Mouse (Mus musculus) frontal cortex, postnatal 14 days (tissue): Measurements from ENCODE around the gene Sap30bp.

Source experiments
- DNase-seq, 2 experiments: peaks; one replicate each; pipeline ENCODE4 v3.0.0; 2022; ENCODE audit warnings: low spot score in 2 of 2

The Sap30bp gene

DNA sequence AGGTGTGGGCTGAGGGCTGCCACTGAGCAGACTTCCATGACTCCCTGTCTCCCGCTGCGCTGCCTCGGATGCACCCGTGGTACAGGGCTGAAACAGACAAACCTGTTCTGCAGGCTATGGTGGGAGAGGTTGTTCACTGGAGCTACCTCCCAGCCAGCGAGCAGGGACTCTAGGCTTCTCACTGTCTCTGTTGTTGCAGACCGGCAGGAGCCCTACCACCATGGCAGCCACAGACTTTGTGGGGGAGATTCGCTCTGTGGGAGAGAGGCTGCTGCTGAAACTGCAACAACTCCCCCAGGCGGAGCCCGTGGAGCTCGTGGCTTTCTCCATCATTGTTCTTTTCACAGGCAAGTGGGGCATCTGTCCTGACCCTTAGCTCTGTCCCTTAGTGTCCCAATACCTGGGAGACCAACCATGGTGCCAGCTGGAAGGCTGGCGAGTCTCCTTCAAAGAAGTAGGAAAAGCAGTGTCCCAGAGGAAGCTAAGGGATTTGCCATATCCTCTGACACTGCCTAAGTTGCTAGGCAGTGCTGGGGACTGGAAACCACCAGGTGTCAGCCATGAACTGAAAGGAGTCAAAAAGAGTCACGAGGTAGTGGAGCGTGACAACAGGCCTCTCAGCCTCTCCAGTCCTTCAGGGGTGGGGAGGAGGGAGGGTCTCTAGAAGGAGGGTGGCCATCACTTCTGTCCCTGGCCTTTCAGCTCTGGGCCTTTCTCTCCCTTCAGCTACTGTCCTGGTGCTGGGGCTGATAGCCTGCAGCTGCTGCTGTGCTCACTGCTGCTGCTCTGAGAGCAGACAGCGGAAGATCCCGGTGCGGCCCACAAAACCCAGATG is 27.9 kb upstream of the Sap30bp start:
- DNase-seq = no peak

GRCm38 (mm10) chr11:115906116-115906515 is 27.0 kb upstream of the Sap30bp start:
- DNase-seq = no peak

DNA sequence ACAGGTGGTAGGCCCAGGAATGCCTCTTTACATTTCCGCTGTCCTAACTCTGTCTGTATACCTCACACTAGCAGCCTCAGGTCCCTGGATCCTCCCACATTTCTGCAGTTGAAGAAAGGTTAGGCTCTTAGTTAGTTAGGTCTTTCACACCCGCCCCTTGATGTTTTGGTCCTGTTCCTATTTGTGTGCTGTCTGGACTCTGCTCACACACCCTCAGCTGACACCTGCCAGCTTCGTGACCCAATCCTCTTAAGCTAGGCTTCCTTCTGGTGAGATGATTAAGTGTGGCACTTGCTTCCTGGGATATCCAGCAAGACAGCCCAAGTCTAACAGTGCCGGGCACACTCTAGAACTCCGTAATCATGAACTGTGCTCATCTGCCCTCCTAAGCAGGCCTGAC is 26.6 kb upstream of the Sap30bp start:
- no peak for DNase-seq

DNA sequence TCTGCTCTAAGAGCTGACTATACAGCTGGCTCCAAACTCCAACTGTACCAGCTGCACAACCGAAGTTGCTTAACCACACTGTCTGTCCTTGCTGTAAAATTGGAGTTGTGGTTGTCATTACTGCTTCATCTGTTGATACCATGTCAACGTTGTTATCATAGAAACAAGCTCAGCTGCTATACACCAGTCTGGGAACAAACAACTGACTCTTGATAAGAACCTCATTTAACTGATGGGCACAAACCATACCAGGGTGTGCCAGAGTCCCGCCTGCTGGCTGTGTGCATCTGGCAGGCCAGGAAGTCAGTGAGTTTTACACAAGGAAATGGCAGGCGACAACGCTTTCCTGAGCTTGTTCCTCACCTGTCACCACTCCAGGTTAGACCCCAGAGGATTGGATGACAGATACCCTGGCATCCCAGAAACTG is 21.9 kb upstream of the Sap30bp start:
- DNase-seq = no peak

DNA sequence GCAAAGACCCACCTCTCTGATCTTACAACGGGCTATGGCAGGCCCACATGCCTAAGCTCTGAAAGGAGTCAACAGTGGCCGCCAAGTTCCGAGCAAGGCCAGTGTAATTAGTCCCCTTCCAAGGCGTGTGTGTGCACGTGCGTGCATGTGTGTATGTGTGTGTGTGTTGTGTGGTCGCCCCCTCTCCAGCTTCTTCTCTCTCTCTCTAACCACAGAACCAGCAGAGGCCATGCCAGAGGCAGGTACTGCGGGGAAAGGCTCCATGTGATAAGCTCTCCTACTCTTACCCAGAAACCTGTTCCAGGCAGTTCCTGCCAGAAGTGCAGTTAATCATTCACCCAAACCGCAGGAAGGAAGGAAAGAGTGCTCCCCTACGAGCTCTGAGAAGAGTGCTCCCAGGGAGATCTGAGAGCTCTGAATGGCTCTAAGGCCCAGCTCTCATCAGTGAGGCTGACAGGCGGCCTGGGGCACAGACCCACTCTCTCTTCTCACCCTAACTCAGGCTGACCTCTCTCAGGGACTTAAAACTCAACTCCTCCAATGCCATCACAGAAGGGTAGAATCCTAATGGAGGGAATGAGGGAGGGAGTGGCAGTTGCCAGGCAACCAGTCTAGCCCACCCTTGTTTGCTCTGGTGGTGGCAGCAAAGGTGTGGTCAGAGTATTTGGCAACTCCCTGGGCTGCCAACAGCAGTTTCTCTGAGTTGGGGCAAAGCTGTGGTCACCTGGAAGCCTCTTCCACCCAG is 21.3 kb upstream of the Sap30bp start, which contains the start of gene Smim6:
Smim6 (plus strand) TSS at position 386 of the 745 bp plus-strand sequence.
- DNase-seq = no peak

GRCm38 (mm10) chr11:115916579-115916978 is 16.5 kb upstream of the Sap30bp start:
- DNase-seq = no peak

- DNase-seq = no peak
Measured at GRCm38 (mm10) chr11:115918637-115919036, 14.4 kb upstream of the Sap30bp start.

DNA sequence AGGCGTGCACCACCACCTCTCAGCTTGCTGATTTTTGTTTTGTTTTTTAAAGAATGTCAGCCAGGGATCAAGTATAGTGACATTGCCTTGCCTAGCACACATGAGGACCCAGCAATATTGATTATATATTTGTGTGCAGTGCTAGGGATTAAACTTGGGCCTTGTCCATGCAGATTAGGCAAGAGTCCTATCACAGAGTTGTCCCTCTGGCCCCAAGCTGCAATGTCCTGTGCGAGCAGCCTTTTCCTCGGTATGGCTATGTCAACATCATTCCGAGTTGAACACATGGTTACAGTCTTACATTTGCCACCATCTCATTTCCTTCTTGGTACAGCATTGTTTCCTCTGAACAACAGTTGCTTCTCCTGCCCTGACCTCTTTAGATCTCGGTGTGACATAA is 14.0 kb upstream of the Sap30bp start:
- no peak for DNase-seq

DNA sequence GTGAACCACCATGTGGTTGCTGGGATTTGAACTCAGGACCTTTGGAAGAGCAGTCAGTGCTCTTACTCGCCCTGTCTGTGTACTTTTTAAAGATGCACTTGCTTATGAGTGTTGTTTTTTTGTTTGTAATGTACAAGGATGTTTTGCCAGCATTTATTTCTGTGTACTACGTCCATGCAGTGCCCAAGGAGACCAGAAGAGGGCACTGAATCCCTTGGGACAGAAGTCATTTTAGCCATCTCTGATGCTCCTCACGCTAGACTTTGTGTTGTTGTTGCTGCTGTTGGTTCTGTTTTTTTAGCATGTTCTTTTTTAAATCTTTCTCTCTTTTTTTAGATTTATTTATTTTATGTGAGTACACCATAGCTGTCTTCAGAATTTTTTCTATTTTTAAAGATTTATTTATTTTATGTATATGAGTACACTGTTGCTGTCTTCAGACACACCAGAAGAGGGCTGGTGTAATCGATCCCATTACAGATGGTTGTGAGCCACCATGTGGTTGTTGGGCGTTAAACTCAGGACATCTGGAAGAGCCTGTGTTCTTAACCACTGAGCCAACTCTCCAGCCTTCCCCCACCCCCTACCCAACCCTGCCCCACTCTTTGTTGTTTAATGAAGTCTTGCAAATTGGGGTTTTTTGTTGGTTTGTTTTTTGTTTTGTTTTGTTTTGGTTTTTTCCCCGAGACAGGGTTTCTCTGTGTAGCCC is 12.8 kb upstream of the Sap30bp start:
- no peak for DNase-seq

GRCm38 (mm10) chr11:115921986-115922385 is 11.1 kb upstream of the Sap30bp start:
- DNase-seq = no peak

GRCm38 (mm10) chr11:115929031-115929430 is 4.1 kb upstream of the Sap30bp start:
- DNase-seq = no peak

GRCm38 (mm10) chr11:115929818-115930217 is 3.3 kb upstream of the Sap30bp start:
- DNase-seq = no peak

GRCm38 (mm10) chr11:115931235-115931634 is 1.8 kb upstream of the Sap30bp start:
- DNase-seq = no peak

DNA sequence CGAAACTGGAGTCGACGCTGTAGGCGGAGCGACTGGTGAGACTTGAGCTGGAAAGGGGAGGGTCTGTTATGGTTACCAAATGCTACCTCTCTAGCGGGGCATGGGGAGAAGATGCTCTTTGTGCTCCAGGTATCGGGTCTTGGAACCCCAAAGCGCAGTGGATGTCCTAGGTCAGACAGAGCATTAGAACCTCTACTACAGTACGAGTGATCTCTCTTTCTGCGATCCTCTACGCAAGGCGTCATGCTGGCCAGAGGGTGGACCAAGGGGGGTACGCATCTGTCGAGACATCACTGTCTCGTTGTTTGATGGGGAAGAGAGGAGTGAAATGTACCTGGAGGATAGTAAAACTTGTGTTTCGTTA is 647 bp downstream of the Sap30bp start:
- no peak for DNase-seq

- peak; percentile 40 to 71 for DNase-seq
Measured at GRCm38 (mm10) chr11:115939690-115940329, 6.7 kb downstream of the Sap30bp start.

GRCm38 (mm10) chr11:115941980-115942379 is 8.9 kb downstream of the Sap30bp start:
- DNase-seq = no peak

DNA sequence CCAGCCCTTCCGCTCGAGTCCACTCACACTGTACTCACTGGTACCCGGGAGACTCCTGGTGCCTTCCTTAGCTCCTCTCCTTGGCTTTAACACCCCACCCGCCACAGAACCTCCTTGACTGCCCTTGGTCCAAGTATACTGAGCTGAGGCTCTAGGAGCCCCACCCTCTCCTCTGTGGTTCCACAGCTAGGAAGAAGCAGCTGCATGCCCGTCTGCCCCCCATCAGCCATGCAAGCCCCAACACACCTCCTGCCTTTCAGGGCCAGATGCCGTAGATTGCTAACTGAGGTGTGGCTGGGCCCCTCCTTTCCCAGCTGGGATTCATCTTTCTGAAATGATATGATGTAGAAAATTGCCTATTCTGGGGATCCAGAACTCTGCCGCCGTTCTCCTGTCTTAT is 12.2 kb downstream of the Sap30bp start:
- no peak for DNase-seq

- no peak for DNase-seq
Measured at GRCm38 (mm10) chr11:115946221-115946828, 13.2 kb downstream of the Sap30bp start.

DNA sequence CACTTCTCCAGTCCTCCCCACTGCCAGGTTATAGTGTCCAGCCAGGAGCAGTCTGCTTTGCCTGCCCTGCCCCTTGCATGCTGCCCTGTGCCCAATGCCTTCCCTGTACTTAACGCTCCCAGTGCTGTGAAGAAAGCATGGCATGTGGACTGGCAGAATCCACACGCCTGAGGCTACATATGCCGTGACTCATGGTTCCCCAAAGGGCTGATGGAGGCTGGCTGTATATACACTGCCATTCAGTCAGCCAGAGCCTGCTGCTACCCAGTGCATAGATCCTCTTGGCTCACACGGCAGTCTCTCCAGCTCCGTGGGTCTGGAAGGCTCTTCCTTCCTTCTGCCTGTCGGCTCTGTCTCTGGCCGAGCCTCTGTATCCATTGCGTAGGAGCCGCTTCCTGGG is 15.2 kb downstream of the Sap30bp start:
- no peak for DNase-seq

- DNase-seq = no peak
Measured at GRCm38 (mm10) chr11:115950719-115951118, 17.6 kb downstream of the Sap30bp start.

- no peak for DNase-seq
Measured at GRCm38 (mm10) chr11:115954712-115955111, 21.6 kb downstream of the Sap30bp start.
